Mouse (Mus musculus): ENCODE data around the gene Ccr2.

DNA sequence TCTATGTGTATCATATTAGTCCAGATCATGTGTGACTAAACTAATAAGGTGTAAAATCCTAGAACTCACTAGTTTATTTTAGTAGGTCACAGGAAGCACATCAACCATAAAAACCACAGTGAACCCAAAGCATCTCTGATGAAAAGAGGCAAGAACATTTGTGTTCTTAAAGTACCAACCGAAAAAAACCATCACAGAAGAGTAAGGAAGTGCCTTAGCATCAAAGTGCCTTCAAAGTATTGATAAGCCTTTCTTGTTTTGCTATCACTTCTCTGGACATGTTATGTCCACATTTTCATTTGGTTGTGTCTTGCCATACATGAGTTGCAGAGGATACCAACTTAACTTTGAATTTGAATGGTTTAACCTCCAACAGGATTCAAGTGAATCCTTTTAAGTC is 1.4 kb upstream of the Ccr2 start:
- TF ChIP-seq POLR2A (IDR thresholded peaks at IDR 0.05; ENCODE audit: borderline replicate concordance, insufficient read depth, low read length) (no peak), CTCF (IDR thresholded peaks at IDR 0.05; ENCODE audit: borderline replicate concordance, insufficient read depth, low read depth, low read length) (no peak)

Data from cerebellum, adult 2 months (tissue).